Mouse (Mus musculus): ENCODE data around the gene Mxra8. TPM values are rescaled to one million over a fixed set of nuclear protein-coding genes. Genes with fewer than 3 reads are reported as not detected.

The Mxra8 gene
- polyA plus RNA-seq, 1 experiment from 2014 or later: 0.19 TPM

GRCm38 (mm10) chr4:155863001-155863400, 23.5 kb downstream of the Mxra8 start, which contains the start of gene Tas1r3:
TSS of gene Tas1r3 (minus strand) at chr4:155863362.
- H3K36me3 ChIP-seq (ENCODE audit: inconsistent target): peaks cover 17% of the 10 kb centered on the region
- H3K27ac ChIP-seq: no peak within 1 kb of the TSS
- WGBS (ENCODE audit: missing documents): 84% methylated on average over 5 of the region's 5 CpGs
- H3K4me3 ChIP-seq (ENCODE audit: inconsistent target): no peak within 1 kb of the TSS
- peaks cover 7% of the 10 kb centered on the region for H3K79me2 ChIP-seq (ENCODE audit: inconsistent target)

- Histone ChIP-seq H3K79me2 (ENCODE audit: inconsistent target) (peaks cover 47% of the 10 kb centered on the region), H3K4me3 (ENCODE audit: inconsistent target) (peak overlapping the region; percentile 100), H3K36me3 (ENCODE audit: inconsistent target) (peaks cover 34% of the 10 kb centered on the region), H3K27ac (peak overlapping the region; percentile 46)
- 8% methylated on average over 21 of the region's 22 CpGs for WGBS (ENCODE audit: missing documents)
These were observed 29.3 kb downstream of the Mxra8 start for GRCm38 (mm10) chr4:155868614-155869298.

GRCm38 (mm10) chr4:155869317-155870033, 30.0 kb downstream of the Mxra8 start, which contains the start of the genes Cptp and Ints11:
TSS of gene Cptp (minus strand) at chr4:155869440.
TSS of gene Ints11 (plus strand) at chr4:155869546.
- Histone ChIP-seq H3K27ac (peak within 1 kb of the TSS; percentile 46), H3K36me3 (ENCODE audit: inconsistent target) (peaks cover 35% of the 10 kb centered on the region)
- WGBS (ENCODE audit: missing documents): under 1% methylated on average over 63 of the region's 63 CpGs

GRCm38 (mm10) chr4:155871404-155871803, 31.9 kb downstream of the Mxra8 start:
- Histone ChIP-seq H3K36me3 (ENCODE audit: inconsistent target) (peaks cover 40% of the 10 kb centered on the region), H3K27ac (no peak overlapping the region), H3K79me2 (ENCODE audit: inconsistent target) (peaks cover 47% of the 10 kb centered on the region), H3K4me3 (ENCODE audit: inconsistent target) (no peak overlapping the region)
- WGBS (ENCODE audit: missing documents): 85% methylated on average over 7 of the region's 7 CpGs

More at GRCm38 (mm10) chr4:155869317-155870033, 30.0 kb downstream of the Mxra8 start, which contains the start of the genes Cptp and Ints11:
- peak within 1 kb of the TSS; percentile 100 for H3K4me3 ChIP-seq (ENCODE audit: inconsistent target)
- peaks cover 47% of the 10 kb centered on the region for H3K79me2 ChIP-seq (ENCODE audit: inconsistent target)

DNA sequence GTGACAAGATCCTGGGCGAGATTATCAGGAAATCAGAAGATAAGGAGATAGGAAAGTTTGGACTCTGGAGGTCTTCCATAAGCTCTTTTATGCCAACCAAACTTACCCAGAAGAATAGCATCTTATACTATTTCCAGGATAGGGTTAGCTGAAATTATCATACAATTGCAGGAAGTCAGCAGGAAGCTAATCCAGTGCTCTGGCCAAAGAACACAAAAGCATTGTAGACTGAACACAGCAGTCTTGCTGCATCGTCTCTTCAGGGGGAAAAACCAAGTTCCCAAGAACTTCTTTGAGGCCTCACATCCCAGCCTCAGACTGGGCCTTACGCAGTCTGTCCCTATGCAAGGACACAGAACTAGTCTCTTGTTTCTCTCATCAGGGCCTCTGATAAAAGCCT, 44.1 kb downstream of the Mxra8 start:
- H3K27ac ChIP-seq: no peak overlapping the region
- no peak overlapping the region for H3K4me3 ChIP-seq (ENCODE audit: inconsistent target)
- H3K79me2 ChIP-seq (ENCODE audit: inconsistent target): no peaks in the 10 kb centered on the region
- WGBS (ENCODE audit: missing documents): 97% methylated on average over 3 of the region's 3 CpGs
- H3K36me3 ChIP-seq (ENCODE audit: inconsistent target): peaks cover 22% of the 10 kb centered on the region; the same call in 1 of the 2 replicates

DNA sequence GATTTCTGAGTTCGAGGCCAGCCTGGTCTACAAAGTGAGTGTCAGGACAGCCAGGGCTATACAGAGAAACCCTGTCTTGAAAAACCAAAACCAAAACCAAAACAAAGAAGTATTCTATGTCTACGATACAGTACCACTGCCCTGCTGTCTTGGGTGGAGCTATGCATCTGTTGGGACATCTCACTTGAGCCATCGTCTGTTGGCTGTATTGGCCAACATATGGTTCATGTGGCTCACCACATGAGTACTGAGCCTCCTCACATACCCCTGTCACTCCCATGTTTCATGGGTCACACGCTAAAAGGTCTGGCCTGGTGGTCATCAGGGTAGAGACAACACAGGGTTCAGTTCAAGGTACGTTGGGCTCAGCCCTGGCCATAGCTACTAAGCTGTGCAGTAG, 46.9 kb downstream of the Mxra8 start:
- no peak overlapping the region for H3K27ac ChIP-seq
- H3K4me3 ChIP-seq (ENCODE audit: inconsistent target): no peak overlapping the region
- WGBS (ENCODE audit: missing documents): 66% methylated on average over 5 of the region's 5 CpGs
- peaks cover 10% of the 10 kb centered on the region; the same call in 1 of the 2 replicates for H3K79me2 ChIP-seq (ENCODE audit: inconsistent target)
- H3K36me3 ChIP-seq (ENCODE audit: inconsistent target): peaks cover 23% of the 10 kb centered on the region; the same call in 1 of the 2 replicates

DNA sequence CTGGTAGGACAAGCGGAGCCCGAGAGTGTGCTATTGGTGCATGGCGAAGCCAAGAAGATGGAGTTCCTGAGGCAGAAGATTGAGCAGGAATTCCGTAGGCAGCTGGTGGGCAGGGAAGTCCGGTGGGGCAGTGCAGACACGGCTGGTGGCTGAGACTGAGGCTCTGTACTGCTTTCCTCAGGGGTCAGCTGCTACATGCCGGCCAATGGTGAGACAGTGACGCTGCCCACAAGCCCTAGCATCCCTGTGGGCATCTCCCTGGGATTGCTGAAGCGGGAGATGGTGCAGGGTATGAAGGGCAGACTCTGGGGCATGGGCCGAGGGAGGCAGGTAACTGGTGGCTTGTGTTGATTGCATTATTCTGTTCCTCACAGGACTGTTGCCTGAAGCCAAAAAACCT, 48.2 kb downstream of the Mxra8 start:
- H3K4me3 ChIP-seq (ENCODE audit: inconsistent target): no peak overlapping the region
- peaks cover 23% of the 10 kb centered on the region; the same call in 1 of the 2 replicates for H3K36me3 ChIP-seq (ENCODE audit: inconsistent target)
- H3K27ac ChIP-seq: no peak overlapping the region
- peaks cover 13% of the 10 kb centered on the region for H3K79me2 ChIP-seq (ENCODE audit: inconsistent target)
- 95% methylated on average over 6 of the region's 10 CpGs for WGBS (ENCODE audit: missing documents)

DNA sequence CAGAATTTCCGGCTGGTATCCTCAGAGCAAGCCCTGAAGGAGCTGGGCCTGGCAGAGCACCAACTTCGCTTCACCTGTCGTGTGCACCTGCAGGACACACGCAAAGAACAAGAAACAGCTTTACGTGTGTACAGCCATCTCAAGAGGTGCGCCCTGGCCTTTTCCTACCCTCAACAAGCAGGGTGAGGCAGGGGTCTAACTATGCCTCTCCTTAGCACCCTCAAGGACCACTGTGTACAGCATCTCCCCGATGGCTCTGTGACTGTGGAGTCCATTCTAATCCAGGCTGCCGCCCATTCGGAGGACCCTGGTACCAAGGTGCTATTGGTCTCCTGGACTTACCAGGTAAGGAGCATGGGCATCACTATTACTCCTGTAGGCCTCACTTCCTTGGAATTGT, 48.7 kb downstream of the Mxra8 start:
- H3K79me2 ChIP-seq (ENCODE audit: inconsistent target): peaks cover 18% of the 10 kb centered on the region
- WGBS (ENCODE audit: missing documents): 93% methylated on average over 9 of the region's 9 CpGs
- peaks cover 23% of the 10 kb centered on the region; the same call in 1 of the 2 replicates for H3K36me3 ChIP-seq (ENCODE audit: inconsistent target)
- H3K4me3 ChIP-seq (ENCODE audit: inconsistent target): no peak overlapping the region
- no peak overlapping the region for H3K27ac ChIP-seq

DNA sequence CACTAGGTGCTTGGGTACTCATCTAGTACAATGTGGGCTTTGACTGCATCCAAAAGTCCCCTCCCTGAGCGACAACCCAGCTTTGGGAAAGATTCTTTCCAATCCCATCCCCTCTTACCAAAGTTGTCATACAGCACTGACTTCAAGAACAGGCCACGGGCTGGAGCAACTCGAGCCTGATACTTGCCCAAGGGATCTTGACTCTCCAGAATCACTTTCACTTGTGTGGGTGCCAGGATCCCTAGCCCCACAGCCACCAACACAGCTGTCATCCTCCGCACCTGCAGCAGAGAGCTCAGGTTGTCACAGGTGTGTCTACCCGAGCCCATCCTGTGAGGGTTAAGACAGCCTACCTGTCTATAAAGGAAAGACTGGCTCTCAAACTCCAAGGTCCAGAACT, 49.8 kb downstream of the Mxra8 start:
- H3K36me3 ChIP-seq (ENCODE audit: inconsistent target): peaks cover 23% of the 10 kb centered on the region; the same call in 1 of the 2 replicates
- 84% methylated on average over 5 of the region's 5 CpGs for WGBS (ENCODE audit: missing documents)

DNA sequence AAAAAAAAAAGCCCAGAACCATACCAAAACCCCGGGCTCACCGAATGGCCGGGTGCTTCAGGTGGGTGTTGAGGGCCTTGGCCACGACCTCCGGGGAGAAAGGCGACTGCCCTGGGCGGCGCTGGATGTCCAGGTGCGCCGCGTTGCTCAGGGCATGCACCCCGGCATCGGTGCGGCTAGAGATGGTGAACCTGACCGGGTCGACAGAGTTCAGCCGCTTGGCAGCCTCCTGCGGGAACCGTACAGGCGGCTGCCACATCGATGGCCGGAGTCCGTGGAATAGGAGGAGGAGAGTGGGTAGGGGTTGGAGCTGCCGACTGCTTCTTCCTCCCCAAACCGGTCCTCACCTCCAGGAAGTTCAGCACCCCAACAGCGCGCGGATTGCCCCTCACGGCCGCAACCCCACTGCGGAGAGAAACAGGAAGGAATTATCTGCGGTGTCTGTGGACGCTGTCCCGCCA, 51.6 kb downstream of the Mxra8 start:
- H3K36me3 ChIP-seq (ENCODE audit: inconsistent target): peaks cover 23% of the 10 kb centered on the region; the same call in 1 of the 2 replicates
- WGBS (ENCODE audit: missing documents): 1% methylated on average over 34 of the region's 34 CpGs
- peaks cover 47% of the 10 kb centered on the region for H3K79me2 ChIP-seq (ENCODE audit: inconsistent target)
- H3K27ac ChIP-seq: 0 out of 2 replicates have a peak overlapping the region, but pooled peaks have one; percentile 7
- H3K4me3 ChIP-seq (ENCODE audit: inconsistent target): peak overlapping the region; percentile 73

More for the DNA sequence above, 49.8 kb downstream of the Mxra8 start:
- H3K4me3 ChIP-seq (ENCODE audit: inconsistent target): no peak overlapping the region
- no peak overlapping the region for H3K27ac ChIP-seq
- H3K79me2 ChIP-seq (ENCODE audit: inconsistent target): peaks cover 30% of the 10 kb centered on the region

- WGBS (ENCODE audit: missing documents): under 1% methylated on average over 52 of the region's 52 CpGs
- Histone ChIP-seq H3K79me2 (ENCODE audit: inconsistent target) (peaks cover 52% of the 10 kb centered on the region), H3K36me3 (ENCODE audit: inconsistent target) (peaks cover 20% of the 10 kb centered on the region; the same call in 1 of the 2 replicates)
These were observed 52.1 kb downstream of the Mxra8 start, which contains the start of the genes Pusl1 and Acap3 for GRCm38 (mm10) chr4:155891551-155892001. TSS of gene Pusl1 (minus strand) at chr4:155891781. TSS of gene Acap3 (plus strand) at chr4:155891822.

GRCm38 (mm10) chr4:155892017-155892416, 52.5 kb downstream of the Mxra8 start:
- WGBS (ENCODE audit: missing documents): under 1% methylated on average over 50 of the region's 56 CpGs
- H3K79me2 ChIP-seq (ENCODE audit: inconsistent target): peaks cover 55% of the 10 kb centered on the region
- peaks cover 16% of the 10 kb centered on the region; the same call in 1 of the 2 replicates for H3K36me3 ChIP-seq (ENCODE audit: inconsistent target)

More at GRCm38 (mm10) chr4:155891551-155892001, 52.1 kb downstream of the Mxra8 start, which contains the start of the genes Pusl1 and Acap3:
- Histone ChIP-seq H3K4me3 (ENCODE audit: inconsistent target) (peak within 1 kb of the TSS; percentile 73), H3K27ac (peak within 1 kb of the TSS; percentile 65)

DNA sequence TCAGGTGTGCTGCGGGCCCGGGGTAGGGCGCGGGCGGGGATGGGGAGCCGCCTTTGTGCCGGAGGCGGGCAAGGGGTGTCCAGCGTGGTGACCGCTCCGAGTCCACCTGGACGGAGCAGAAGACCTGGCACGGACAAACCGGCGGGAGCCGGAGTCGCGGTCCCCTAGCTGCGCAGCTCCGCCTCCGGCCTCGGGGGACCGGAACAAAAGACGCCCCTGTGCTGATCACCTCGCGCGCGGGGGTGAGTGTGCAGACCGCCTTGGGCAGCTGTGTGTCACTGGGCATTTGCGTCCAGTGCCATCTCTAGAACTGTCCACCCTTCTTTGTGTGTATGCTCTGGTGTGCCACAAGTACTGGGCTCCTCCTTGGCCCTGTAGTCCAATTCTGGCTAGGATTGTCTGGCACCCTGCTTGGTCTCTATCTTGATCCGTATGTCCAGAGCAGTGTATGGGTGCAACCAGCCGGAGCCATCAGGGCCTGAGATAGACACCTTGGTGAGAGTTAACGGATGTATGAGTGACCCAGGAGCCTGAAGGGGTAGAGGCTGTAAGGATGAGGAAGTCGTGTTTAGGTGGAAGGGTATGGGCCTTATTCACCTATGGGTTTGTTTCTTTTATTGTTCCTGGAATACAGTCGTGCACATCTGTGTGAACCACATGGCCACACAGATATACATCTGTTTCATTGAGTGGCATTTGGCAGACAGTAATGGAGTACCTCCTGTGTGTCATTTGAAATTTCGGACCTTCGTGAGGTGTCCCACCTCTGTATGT, 53.1 kb downstream of the Mxra8 start:
- Histone ChIP-seq H3K4me3 (ENCODE audit: inconsistent target) (peak overlapping the region; percentile 73), H3K27ac (no peak overlapping the region), H3K79me2 (ENCODE audit: inconsistent target) (peaks cover 55% of the 10 kb centered on the region), H3K36me3 (ENCODE audit: inconsistent target) (peaks cover 10% of the 10 kb centered on the region; the same call in 1 of the 2 replicates)
- WGBS (ENCODE audit: missing documents): 4% methylated on average over 29 of the region's 37 CpGs

More at GRCm38 (mm10) chr4:155892017-155892416, 52.5 kb downstream of the Mxra8 start:
- H3K27ac ChIP-seq: peak overlapping the region; percentile 65
- peak overlapping the region; percentile 73 for H3K4me3 ChIP-seq (ENCODE audit: inconsistent target)
